Mouse (Mus musculus) liver, adult 2 months (tissue): ENCODE results near the gene Lrch1.

ENCODE experiments used
- CTCF ChIP-seq: fragments of 200-500 bp; IDR thresholded peaks from 2 replicates; pipeline ENCODE4 v1.5.1; 2011; ENCODE audit warnings: low read depth, low read length, control low read depth
- POLR2A ChIP-seq: fragments of 200-500 bp; IDR thresholded peaks from 2 replicates; pipeline ENCODE4 v1.6.1; 2011; ENCODE audit warnings: low read length, control low read depth; ENCODE audit not compliant: insufficient read depth; ENCODE audit errors: extremely low read depth

DNA sequence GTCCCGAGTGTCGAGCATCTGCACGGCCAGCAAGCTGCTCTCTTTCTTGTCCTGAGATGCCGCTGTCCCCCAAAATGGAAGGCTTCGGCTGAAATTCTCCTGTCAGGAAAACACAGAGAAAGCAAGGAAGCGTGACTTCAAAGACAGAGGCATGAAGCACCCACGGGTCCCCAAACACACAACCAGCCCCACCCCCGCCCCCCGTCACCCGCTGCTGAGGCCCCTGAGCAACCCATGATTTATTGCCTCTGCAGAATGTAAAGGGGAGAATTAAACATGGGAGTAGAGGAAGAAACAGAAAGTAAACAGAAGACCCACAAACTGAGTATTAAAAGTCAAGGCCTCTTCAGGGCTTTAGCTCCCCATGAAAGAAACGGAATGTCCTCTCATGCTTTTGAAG, 136.1 kb downstream of the Lrch1 start:
- TF ChIP-seq CTCF (no peak), POLR2A (no peak)
